Mouse (Mus musculus) heart, postnatal 0 days (tissue): Measurements from ENCODE around the gene Eno2.

Source experiments
- CTCF ChIP-seq: IDR thresholded peaks from 2 replicates; pipeline ENCODE4 v1.5.1; 2016; ENCODE audit warnings: antibody characterized with exemption, control low read depth, low read depth
- EP300 ChIP-seq: IDR thresholded peaks from 2 replicates; pipeline ENCODE4 v1.6.1; 2016; ENCODE audit warnings: antibody characterized with exemption, low read depth

DNA sequence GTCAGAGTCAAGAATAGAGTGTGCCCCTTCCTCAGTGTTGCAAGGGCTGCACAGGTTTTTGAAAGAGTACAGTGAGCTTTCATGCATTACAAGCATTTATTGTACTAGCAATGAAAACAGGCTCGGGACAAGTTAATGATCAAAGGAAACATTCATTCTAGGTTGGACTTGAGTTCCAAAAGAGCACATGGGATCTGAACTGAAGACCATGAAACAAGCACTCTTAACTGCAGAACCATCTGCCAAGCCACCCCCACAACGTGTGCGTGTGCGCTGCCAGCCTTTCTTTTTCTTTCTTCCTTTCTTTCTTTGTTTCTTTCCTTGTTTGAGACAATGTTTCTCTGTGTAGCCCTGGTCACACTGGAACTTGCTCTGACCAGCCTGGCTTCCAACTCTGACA, 26.3 kb upstream of the Eno2 start:
- TF ChIP-seq CTCF, result no peak
- no peak for TF ChIP-seq EP300
